Mouse (Mus musculus): ENCODE results near the gene Prf1. TPM values are rescaled to one million over a fixed set of nuclear protein-coding genes. Genes with fewer than 3 reads are reported as not detected.

Gene Prf1
- total RNA-seq, 1 experiment from 2014 or later, result 0.22 TPM

DNA sequence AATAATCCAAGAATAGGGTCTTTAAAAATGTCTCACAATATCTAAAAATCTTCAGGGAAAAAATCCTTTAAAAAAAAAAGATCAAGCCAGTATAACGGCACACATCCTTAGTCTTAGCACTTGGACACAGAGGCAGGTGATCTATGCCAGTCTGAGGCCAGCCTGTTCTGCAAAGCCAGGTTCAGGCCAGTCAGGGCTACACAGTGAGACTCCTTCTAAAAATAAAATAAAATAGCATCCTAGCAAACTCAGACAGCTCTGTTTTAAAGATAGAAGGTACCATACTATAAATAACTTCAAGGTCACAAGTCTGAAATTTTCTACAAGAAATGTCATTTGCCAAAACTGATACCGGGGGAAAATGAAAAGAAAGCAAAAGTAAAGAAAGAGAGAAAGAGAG lies 7.6 kb upstream of the Prf1 start:
- DNase-seq, result no peak

DNA sequence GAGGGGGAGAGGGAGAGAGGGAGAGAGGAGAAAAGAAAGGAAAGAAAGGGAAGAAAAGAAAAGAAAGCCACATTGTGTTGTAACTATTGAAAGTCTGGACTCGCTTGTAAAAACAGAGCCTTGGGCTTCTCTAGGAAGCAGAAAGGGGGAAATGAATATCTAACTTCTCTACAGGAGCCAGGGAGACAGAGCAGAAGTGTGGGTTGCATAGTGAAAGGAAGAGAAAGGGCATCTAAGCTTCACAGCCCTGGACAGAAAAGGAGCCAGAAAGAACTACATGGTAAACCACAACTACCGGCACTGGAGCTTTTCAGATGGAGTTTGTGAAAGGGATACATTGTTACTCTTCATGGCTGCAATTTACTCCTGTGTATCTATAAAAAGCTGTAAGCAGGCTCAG lies 7.2 kb upstream of the Prf1 start:
- no peak for DNase-seq

- DNase-seq, result no peak
These were observed 3.4 kb upstream of the Prf1 start for GRCm38 (mm10) chr10:61294242-61294641.

DNA sequence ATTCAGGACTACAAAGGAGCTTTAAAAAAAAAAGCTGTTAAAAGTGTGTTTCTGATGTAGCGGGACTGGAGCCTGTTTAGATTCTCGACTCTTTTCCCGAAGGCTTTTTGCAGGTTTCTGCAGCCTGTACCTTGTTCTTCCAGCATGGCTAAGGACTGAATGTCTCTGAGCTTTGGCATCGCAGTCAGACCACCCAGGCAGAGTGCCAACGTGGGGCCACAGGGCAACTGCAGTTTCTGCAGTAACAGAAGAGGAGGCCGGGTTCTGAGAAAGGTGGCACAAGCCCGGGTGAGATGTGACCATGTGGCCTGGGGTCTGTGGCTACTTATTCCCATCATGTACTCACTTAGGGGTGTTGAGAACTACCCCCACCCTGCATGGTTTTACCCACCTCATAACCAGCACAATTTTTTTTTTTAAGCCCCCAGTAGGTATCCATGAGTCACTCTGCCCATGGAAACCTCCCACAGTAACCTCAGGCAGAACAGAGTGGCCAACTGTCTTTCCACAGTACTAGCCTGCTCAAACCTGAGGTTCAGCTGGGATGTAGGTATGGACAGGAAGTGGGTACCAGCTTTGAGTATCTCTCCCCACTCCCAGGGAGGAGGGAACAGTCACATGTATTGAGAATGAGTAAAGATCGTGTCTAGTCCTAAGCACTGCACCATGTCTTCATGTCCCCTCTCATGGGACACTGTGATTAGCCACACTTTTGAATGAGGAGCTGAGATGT lies 754 bp upstream of the Prf1 start:
- DNase-seq, result no peak

GRCm38 (mm10) chr10:61300996-61301395 lies 3.4 kb downstream of the Prf1 start:
- DNase-seq, result no peak

DNA sequence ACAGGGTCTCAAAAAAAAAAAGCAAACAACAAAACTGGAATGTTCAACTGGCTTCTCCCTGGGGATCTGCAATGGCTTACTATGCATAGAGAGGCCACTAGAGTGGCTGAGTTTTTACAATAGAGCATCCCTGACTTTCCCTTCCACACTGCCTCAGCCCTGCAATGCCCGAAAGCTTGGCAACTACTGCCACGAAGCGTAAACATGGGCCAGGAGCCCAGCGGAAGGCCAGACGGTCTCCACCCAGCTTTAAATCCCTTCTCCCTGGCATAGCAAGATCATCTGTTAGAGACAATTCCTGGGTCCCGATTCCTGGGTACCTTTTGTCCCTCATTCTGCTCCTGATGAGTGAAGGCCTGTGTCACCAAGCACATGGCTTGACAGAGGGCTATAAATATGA lies 6.4 kb downstream of the Prf1 start:
- no peak for DNase-seq

GRCm38 (mm10) chr10:61305928-61306590 lies 8.4 kb downstream of the Prf1 start:
- DNase-seq, result no peak

DNA sequence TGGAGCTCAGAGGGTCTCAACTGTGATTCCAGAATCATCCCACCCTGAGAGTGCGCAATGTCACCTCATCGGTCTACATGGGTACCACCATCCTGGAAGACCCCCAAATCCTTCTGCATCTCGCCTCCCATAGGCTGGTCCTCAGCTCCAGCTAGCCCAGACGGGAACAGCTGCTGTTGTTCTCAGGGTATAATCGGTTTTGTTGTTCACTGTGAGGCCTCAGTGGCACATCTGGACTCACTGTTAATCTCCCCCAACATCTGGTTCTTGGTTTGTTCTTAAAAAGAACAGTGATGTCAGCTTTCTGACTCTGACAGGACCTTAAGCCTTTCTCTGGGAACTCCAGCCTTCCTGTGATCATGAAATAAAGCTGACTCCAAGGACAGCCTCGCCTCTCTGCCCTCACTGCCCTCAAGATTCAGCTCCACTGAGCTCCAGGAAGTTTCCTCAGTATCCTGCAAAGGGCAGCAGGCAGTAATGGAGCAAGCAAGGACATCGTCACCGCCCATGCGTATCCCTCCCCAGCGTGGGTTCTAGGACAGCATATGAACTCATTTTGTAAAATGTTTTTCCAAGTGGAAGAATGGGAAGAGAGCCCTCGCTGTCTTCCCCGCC lies 11.2 kb downstream of the Prf1 start:
- DNase-seq, result no peak

GRCm38 (mm10) chr10:61312159-61312558 lies 14.5 kb downstream of the Prf1 start:
- no peak for DNase-seq

DNA sequence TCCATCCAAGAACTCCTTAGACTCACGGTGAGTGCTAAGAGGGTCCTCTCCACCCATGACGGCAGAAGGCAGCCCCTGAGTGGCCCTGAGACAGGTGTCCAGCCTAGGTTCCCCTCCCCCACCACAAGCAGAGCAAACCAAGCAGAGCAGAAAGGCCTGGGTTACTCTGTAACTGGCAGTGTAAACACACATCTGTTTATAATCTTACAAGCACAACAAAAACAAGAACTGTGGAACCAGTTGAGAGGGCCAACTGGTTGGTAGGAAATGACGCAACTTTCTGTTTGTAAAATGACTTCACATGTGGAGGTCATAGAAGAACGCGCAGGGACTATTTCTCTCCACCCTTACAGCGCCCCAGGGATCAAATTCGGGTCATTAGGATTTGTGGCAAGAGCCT lies 15.1 kb downstream of the Prf1 start:
- DNase-seq, result no peak

GRCm38 (mm10) chr10:61313750-61314149 lies 16.1 kb downstream of the Prf1 start:
- no peak for DNase-seq

DNA sequence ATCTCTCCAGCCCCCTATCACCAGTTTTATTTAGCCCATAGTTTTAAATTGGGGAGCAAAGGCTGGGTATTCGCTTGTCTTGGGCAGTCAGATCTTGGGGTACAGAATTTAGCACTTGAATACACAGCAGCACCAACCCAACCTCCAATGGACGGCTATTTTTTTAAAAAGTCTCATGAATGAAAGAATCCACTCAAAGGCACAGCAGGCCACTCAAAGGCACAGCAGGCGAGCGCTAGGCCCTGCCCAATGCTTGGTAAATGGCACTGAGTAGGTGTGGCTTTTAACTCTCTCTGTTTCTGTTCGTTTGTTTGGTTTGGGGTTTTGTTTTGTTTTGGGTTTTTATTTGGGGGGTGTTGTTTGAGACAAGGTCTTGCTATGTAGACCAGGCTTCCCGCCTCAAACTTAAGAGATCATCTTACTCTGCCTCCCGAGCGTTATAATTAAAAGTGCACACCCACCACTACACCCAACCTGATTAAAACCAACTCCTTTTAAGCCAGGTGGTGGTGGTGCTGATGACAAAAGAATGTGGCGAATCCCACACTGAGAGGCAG lies 17.8 kb downstream of the Prf1 start:
- no peak for DNase-seq

GRCm38 (mm10) chr10:61318527-61318926 lies 20.9 kb downstream of the Prf1 start:
- DNase-seq, result no peak

DNA sequence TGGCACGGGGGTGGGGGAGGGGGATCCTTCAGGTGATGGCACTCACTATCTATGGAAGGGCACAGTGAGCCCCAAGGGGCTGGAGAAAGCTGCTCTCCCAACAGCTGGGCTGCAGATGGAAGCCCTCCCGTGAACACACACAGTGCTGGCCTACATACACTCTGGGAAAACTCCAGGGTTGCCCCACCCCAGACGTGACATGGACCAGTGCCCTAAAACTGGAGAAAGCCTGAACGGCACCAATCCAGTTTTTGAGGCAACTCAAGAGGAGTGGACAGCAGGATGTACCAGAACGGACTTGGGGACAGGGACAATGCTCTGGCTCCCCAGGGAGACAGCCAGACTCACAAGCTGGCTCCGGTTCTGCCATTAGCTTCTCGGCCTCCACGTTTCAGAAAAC lies 27.1 kb downstream of the Prf1 start:
- DNase-seq, result no peak

- no peak for DNase-seq
These were observed 28.2 kb downstream of the Prf1 start for GRCm38 (mm10) chr10:61325782-61326328.

DNA sequence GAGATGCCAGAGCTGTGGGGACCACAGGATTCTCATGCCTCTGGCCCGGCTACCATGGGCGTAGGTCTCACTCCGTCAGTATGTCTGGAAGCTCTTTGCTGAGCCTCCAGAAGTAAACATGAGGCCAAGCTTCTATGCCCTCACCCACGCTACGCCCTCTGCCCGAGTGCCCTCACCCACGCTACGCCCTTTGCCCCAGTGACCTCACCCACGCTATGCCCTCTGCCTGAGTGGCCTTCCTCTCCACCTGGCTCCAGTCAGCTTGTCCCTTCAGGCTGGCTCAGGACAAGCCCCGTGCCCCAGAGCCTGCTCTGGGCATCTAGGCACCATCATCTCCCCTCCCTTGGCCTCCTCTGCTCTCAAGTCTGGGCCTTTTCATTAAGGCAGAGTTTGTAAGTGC lies 29.9 kb downstream of the Prf1 start:
- DNase-seq, result no peak

GRCm38 (mm10) chr10:61328927-61329326 lies 31.3 kb downstream of the Prf1 start:
- DNase-seq, result no peak

GRCm38 (mm10) chr10:61331046-61331445 lies 33.4 kb downstream of the Prf1 start:
- no peak for DNase-seq

DNA sequence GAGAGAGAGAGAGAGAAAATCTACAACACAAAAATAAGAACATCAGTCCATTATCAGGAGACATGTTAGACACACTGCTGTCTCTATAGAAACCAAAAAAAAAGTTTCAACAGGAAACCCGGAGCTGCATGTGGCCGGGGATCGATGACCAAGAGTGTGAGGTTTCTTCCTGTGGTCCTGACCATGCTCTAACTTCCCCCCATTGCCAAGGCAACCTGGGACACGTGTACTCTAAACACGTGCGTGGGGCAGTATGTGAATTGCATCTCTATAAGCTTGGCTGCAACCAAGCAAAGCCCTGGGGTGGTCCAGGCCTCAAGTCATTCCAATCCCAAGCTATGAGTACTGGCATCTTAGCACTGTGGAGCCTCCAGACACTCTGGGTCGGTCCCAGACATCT lies 36.9 kb downstream of the Prf1 start:
- DNase-seq, result no peak

DNA sequence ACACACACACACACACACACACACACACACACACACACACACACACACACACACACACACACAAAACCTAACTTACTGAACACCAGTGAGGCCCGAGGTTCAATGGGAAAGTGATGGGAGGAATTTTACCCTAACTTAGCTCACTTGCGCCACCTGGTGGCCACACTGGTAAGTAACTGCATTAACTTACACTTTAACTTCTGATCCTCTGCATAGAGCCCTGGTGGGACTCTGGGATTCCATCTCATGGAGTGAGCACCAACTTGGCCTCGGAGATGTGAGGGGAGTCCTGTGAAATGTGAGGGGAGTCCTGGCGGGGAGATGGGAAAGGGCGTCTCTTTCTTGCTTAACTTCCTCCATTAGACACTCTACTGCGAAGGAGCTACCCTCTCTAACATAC lies 38.5 kb downstream of the Prf1 start:
- peak; percentile 89 for DNase-seq

GRCm38 (mm10) chr10:61336592-61336991 lies 39.0 kb downstream of the Prf1 start:
- no peak for DNase-seq

DNA sequence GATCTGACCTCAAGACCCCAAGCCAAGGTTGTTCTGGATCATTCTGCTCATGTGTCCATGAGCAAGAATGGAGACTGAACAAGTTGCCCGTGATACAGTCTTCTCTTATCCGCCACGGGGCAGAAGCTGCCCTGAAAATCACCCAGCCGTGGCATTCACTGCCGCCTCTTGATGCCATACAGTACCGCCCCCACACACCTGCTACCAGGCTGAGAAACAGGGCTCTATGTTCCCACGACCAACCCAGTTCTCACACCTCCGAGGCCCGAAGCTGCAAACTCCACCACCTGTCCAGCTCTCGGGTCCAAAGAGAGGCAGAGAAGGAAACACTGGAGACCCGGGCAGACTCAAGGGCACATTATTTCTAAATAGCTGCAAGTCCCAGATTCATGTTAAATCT lies 40.0 kb downstream of the Prf1 start:
- no peak for DNase-seq

DNA sequence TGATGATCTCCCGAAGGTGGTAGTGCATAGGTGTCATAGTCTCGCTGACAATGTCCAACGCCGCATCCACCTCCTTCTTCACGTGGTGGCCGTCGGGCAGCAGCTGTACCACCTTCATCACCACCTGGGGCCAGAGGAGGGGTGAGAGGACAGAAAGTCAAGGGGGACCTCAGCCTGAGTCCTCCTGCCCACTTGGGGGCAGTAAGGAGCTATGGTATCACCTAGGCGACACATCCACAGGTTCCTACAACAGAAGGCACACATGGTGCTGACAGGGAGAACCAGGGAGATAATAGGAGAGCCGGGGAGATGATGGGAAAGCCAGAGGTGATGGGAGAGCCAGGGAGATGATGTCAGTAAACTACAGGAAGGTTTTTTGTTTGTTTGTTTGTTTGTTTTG lies 41.6 kb downstream of the Prf1 start:
- no peak for DNase-seq

All from adrenal gland, postnatal 14 days (tissue).